Mouse (Mus musculus) liver, embryonic 14.5 days (tissue): Measurements from ENCODE around the gene Olfr412. TPM values are rescaled to one million over a fixed set of nuclear protein-coding genes. Genes with fewer than 3 reads are reported as not detected.
A peak's percentile ranks its signal among the peaks of the same experiment; 100 is the strongest.

Source experiments
- ATAC-seq: fragments of 200-750 bp; cut with Nextera tagmentation; 2 replicates; pipeline ENCODE4 v1.8.0; 2017; ENCODE audit warnings: moderate number of reproducible peaks, mild to moderate bottlenecking, moderate library complexity; ENCODE audit not compliant: insufficient read depth
- DNase-seq, 3 experiments: peaks; one replicate each; pipeline ENCODE4 v3.0.0-alpha.2; 2012 to 2013; ENCODE audit warnings: low read depth in 3 of 3, low spot score in 3 of 3
- H3K27ac ChIP-seq: fragments of 300-500 bp; sonication (generic); 2 replicates; pipeline ENCODE4 v1.5.1; 2014; ENCODE audit warnings: moderate library complexity, mild to moderate bottlenecking, control low read depth, inconsistent platforms
- H3K27me3 ChIP-seq: fragments of 300-500 bp; sonication (generic); 2 replicates; pipeline ENCODE4 v1.6.1; 2014; ENCODE audit warnings: mild to moderate bottlenecking, low read length, moderate library complexity; ENCODE audit not compliant: control insufficient read depth, insufficient read depth
- H3K36me3 ChIP-seq: fragments of 300-500 bp; sonication (generic); replicated peaks from 2 replicates; pipeline ENCODE4 v1.6.1; 2014; ENCODE audit warnings: low read depth; ENCODE audit not compliant: control insufficient read depth, insufficient read depth
- H3K4me1 ChIP-seq, 2 experiments: fragments of 200-500 bp in 1 of 2; fragments of 300-500 bp in 1 of 2; sonication (generic) in 1 of 2; replicated peaks; 2 replicates each; pipeline ENCODE4 v1.6.1; 2012 to 2014; ENCODE audit warnings: antibody characterized with exemption in 1 of 2, inconsistent platforms in 1 of 2, low read length in 1 of 2; ENCODE audit not compliant: control insufficient read depth in 2 of 2, insufficient read depth in 2 of 2
- H3K4me2 ChIP-seq: fragments of 300-500 bp; sonication (generic); 2 replicates; pipeline ENCODE4 v1.6.1; 2014; ENCODE audit warnings: low read depth, mild to moderate bottlenecking, control low read depth, moderate library complexity
- H3K4me3 ChIP-seq, 2 experiments: fragments of 200-500 bp in 1 of 2; fragments of 300-500 bp in 1 of 2; sonication (generic) in 1 of 2; 2 replicates each; pipeline ENCODE4 v1.5.1; 2012 to 2014; ENCODE audit warnings: low read depth in 2 of 2, low read length in 2 of 2, mild to moderate bottlenecking in 2 of 2, control low read depth in 1 of 2, inconsistent platforms in 1 of 2, moderate library complexity in 1 of 2; ENCODE audit not compliant: insufficient read depth in 1 of 2
- H3K9ac ChIP-seq: fragments of 300-500 bp; sonication (generic); replicated peaks from 2 replicates; pipeline ENCODE4 v1.6.1; 2014; ENCODE audit warnings: mild to moderate bottlenecking, control low read depth, moderate library complexity
- H3K9me3 ChIP-seq: fragments of 300-500 bp; sonication (generic); 2 replicates; pipeline ENCODE4 v1.6.1; 2016; ENCODE audit warnings: low read length, mixed read lengths; ENCODE audit not compliant: control insufficient read depth
- CTCF ChIP-seq: IDR thresholded peaks from 2 replicates; pipeline ENCODE4 v1.5.1; 2016; ENCODE audit warnings: antibody characterized with exemption, low read depth, control low read depth
- EP300 ChIP-seq: IDR thresholded peaks from 2 replicates; pipeline ENCODE4 v1.6.1; 2016; ENCODE audit warnings: antibody characterized with exemption, low read depth
- WGBS: fragments of 180-500 bp; shearing (Covaris S2); extraction: QIAGEN DNeasy Blood & Tissue Kit; methylation state at CpG from one replicate; pipeline ENCODE4 v1.1.7; 2014; ENCODE audit not compliant: insufficient replicate concordance; 5-methylcytosine and 5-hydroxymethylcytosine counted together
- polyA plus RNA-seq, 2 experiments: library from polyadenylated mRNA; depleted of rRNA in 1 of 2; stranded (reverse) in 1 of 2; unstranded in 1 of 2; fragments of >200 nt; fragmentation: Nextera tagmentation in 1 of 2; extraction: Ambion mirVana in 1 of 2; gene quantifications; 2 replicates each; pipeline versions ENCODE4 v1.2.1 to v1.2.3; 2012 to 2014

The Olfr412 gene
- polyA plus RNA-seq, 2 experiments: not detected

DNA sequence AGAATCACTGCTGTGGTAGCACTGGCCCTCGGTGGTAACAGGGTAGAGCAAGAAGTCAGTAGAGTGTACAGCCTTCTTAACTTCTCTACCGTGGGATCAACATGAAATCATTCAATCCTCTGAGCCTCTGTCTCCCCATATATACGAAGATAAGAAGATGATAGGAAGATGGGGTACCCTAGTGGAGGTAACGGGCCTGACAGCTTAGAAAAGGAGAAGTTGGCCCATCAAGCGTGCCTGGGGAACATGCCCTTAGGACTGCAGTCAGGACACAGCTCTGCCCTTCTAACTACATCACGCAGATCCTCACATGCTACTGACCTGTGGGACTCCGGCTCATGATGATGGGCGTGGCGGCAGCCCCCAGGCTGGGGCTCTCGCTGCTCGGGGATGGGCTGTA, 30.0 kb downstream of the Olfr412 start:
- 63% methylated on average over 11 of the region's 11 CpGs for WGBS
- no peak for ATAC-seq
- DNase-seq: no peak
- H3K4me1 ChIP-seq: no peaks in the 10 kb centered on the region; a peak in 1 of 4 replicates
- no peak overlapping the region for H3K9ac ChIP-seq
- no peak for TF ChIP-seq EP300
- TF ChIP-seq CTCF: no peak
- no peaks in the 10 kb centered on the region for H3K36me3 ChIP-seq
- no peaks in the 10 kb centered on the region for H3K9me3 ChIP-seq
- no peak overlapping the region for H3K4me2 ChIP-seq
- H3K27me3 ChIP-seq: no peaks in the 10 kb centered on the region
- H3K27ac ChIP-seq: no peak overlapping the region
- no peak overlapping the region for H3K4me3 ChIP-seq

DNA sequence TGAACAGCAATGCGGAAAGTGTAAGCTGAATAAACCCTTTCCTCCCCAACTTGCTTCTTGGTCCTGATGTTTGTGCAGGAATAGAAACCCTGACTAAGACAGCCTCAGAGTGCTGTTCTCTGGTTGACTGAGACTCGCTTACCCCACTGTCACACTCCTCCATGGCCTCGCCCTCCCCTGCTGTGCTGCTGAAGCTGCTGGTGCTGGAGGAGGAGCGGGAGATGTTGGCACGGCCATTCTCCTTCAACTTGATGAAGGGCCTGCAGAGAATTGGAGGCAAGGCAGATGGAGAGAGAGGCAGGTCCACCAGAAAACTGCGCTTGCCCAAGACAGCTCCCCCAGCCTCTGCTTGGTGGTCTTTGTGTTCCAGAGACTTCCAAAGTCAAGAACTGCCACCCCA, 31.0 kb downstream of the Olfr412 start:
- H3K4me3 ChIP-seq: no peak overlapping the region
- TF ChIP-seq EP300: no peak
- no peak for TF ChIP-seq CTCF
- H3K27ac ChIP-seq: no peak overlapping the region
- H3K4me1 ChIP-seq: no peaks in the 10 kb centered on the region; a peak in 1 of 4 replicates
- no peaks in the 10 kb centered on the region for H3K9me3 ChIP-seq
- no peak overlapping the region for H3K9ac ChIP-seq
- WGBS: 55% methylated on average over 6 of the region's 6 CpGs
- ATAC-seq (no peak), DNase-seq (no peak)
- H3K36me3 ChIP-seq: no peaks in the 10 kb centered on the region
- no peak overlapping the region for H3K4me2 ChIP-seq
- no peaks in the 10 kb centered on the region for H3K27me3 ChIP-seq

DNA sequence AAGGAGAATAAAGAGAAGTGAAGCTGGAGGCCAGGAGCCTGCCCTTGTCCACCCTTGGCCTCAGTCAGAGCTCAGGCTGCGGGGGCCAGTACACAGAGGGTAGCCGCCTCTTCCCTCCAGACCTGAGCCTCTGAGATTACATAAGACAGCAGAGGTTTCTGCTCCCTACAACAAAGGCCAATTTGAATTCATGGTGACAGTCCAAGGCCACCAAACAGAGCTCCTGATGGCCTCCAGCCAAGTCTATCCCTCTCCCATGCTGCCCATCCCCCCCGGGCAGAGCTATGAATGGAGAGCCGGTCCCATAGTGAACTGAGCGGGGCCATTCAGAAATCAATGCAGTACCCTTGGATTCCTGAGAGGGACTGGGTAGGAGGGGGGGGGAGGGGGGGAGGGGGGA, 31.6 kb downstream of the Olfr412 start:
- no peak for TF ChIP-seq EP300
- TF ChIP-seq CTCF: no peak
- DNase-seq (peak; percentile 6 to 24 (median 16)), ATAC-seq (peak; percentile 74)
- Histone ChIP-seq H3K9me3 (no peaks in the 10 kb centered on the region), H3K4me2 (no peak overlapping the region), H3K36me3 (no peaks in the 10 kb centered on the region), H3K9ac (no peak overlapping the region), H3K4me1 (no peaks in the 10 kb centered on the region; a peak in 1 of 4 replicates), H3K27ac (no peak overlapping the region), H3K4me3 (no peak overlapping the region), H3K27me3 (no peaks in the 10 kb centered on the region)
- WGBS: 50% methylated on average over 5 of the region's 5 CpGs

DNA sequence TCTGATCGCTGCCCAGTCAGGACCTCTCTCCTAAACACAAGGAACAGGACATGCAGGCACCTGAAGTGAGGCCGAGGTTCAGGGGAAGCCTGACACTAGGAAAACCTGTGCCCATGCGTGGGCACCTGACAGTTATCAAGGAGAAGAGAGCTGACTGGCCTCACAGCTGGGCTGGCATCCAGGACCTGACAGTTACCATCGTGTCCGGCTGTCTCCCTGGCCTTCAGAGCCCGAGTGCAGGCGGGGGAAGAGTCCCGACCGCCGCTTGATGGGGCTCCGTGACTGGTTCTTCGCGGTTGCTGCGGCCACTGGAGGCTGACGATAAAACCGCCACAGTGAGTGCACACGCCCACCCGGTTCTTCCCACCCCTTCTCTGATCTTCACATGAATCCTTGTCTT, 33.7 kb downstream of the Olfr412 start:
- Histone ChIP-seq H3K4me3 (no peak overlapping the region), H3K4me1 (no peaks in the 10 kb centered on the region; a peak in 1 of 4 replicates), H3K27me3 (no peaks in the 10 kb centered on the region), H3K9ac (no peak overlapping the region), H3K27ac (no peak overlapping the region), H3K4me2 (no peak overlapping the region), H3K36me3 (no peaks in the 10 kb centered on the region), H3K9me3 (no peaks in the 10 kb centered on the region)
- DNase-seq (no peak), ATAC-seq (no peak)
- TF ChIP-seq CTCF: no peak
- TF ChIP-seq EP300: no peak
- WGBS: 59% methylated on average over 18 of the region's 18 CpGs

DNA sequence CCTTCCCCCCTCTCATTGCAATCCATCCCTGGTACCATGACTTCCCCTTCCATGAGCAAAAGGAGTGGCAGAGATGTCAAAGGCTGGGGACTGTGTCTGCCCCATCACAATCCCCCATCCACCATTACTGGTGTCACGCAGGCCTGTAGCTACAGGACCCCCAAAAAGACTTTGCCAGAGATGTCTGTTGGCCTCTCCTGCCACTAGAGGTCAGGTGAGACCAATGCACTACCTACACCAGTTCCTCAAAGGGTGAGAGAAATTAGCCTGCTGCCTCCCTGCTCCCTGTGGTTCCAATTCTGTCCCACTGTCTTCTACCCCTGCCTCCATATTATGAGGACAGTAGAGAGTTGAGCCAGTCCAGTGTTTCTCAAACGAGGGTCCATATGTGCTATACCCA, 40.3 kb downstream of the Olfr412 start:
- ATAC-seq: no peak

More for the DNA sequence above, 40.3 kb downstream of the Olfr412 start:
- peak; percentile 59 for TF ChIP-seq CTCF
- TF ChIP-seq EP300: no peak
- 28% methylated on average over 2 of the region's 2 CpGs for WGBS
- no peak overlapping the region for H3K9ac ChIP-seq
- no peak for DNase-seq
- H3K4me2 ChIP-seq: no peak overlapping the region
- H3K4me3 ChIP-seq: no peak overlapping the region
- no peaks in the 10 kb centered on the region for H3K4me1 ChIP-seq
- H3K9me3 ChIP-seq: no peaks in the 10 kb centered on the region
- no peaks in the 10 kb centered on the region for H3K36me3 ChIP-seq
- no peaks in the 10 kb centered on the region for H3K27me3 ChIP-seq
- H3K27ac ChIP-seq: no peak overlapping the region
